Mouse (Mus musculus) kidney, postnatal 4 days (tissue): ENCODE measurements around the gene Grin3b.

ENCODE experiments used
- DNase-seq, 2 experiments: peaks; one replicate each; pipeline ENCODE4 v3.0.0; 2021; ENCODE audit warnings: mixed read lengths in 2 of 2

Grin3b gene

GRCm38 (mm10) chr10:79968181-79968580 is 2.3 kb upstream of the Grin3b start:
- no peak for DNase-seq

- DNase-seq = peak; percentile 32 to 60
Measured at GRCm38 (mm10) chr10:79969124-79969568, 1.4 kb upstream of the Grin3b start.

GRCm38 (mm10) chr10:79971183-79971497 is 625 bp downstream of the Grin3b start:
- peak; percentile 44 to 61 for DNase-seq

- peak; percentile 51 to 60 for DNase-seq
Measured at GRCm38 (mm10) chr10:79972831-79973230, 2.3 kb downstream of the Grin3b start.

GRCm38 (mm10) chr10:79974087-79974486 is 3.6 kb downstream of the Grin3b start:
- no peak for DNase-seq

- no peak for DNase-seq
Measured at GRCm38 (mm10) chr10:79974668-79975067, 4.2 kb downstream of the Grin3b start.

- DNase-seq = no peak
Measured at GRCm38 (mm10) chr10:79976071-79976721, 5.7 kb downstream of the Grin3b start.

GRCm38 (mm10) chr10:79976722-79977107 is 6.2 kb downstream of the Grin3b start:
- DNase-seq = no peak

GRCm38 (mm10) chr10:79977324-79977723 is 6.8 kb downstream of the Grin3b start:
- DNase-seq = no peak

- no peak for DNase-seq
Measured at GRCm38 (mm10) chr10:79978061-79978460, 7.5 kb downstream of the Grin3b start.

GRCm38 (mm10) chr10:79979401-79980155 is 9.1 kb downstream of the Grin3b start:
- no peak for DNase-seq

- no peak for DNase-seq
Measured at GRCm38 (mm10) chr10:79983205-79983604, 12.7 kb downstream of the Grin3b start.

- peak; percentile 74 to 81 for DNase-seq
Measured at GRCm38 (mm10) chr10:79983670-79984069, 13.2 kb downstream of the Grin3b start.

GRCm38 (mm10) chr10:79984195-79984816 is 13.8 kb downstream of the Grin3b start, which contains the start of gene Tmem259:
Tmem259 (minus strand) TSS chr10:79984330.
- peak; percentile 91 to 95 for DNase-seq

GRCm38 (mm10) chr10:79984871-79985270 is 14.4 kb downstream of the Grin3b start:
- peak; percentile 94 to 98 for DNase-seq

GRCm38 (mm10) chr10:79985334-79986231 is 15.1 kb downstream of the Grin3b start:
- DNase-seq = peak; percentile 61 to 80

- peak in 1 of 2 experiments; percentile 39 for DNase-seq
Measured at GRCm38 (mm10) chr10:79986232-79986878, 15.8 kb downstream of the Grin3b start.

GRCm38 (mm10) chr10:79986963-79987362 is 16.4 kb downstream of the Grin3b start:
- DNase-seq = peak; percentile 94 to 96

- DNase-seq = peak in 1 of 2 experiments; percentile 44
Measured at GRCm38 (mm10) chr10:79987771-79988505, 17.4 kb downstream of the Grin3b start.

- DNase-seq = peak; percentile 81 to 88
Measured at GRCm38 (mm10) chr10:79988506-79989271, 18.2 kb downstream of the Grin3b start, which contains the start of gene Cnn2. Cnn2 (plus strand) TSS chr10:79988584.
